Mouse (Mus musculus) megakaryocyte-erythroid progenitor cell, adult 5-6 weeks (primary cell): ENCODE results near the gene Adgrv1. TPM values are rescaled to one million over a fixed set of nuclear protein-coding genes. Genes with fewer than 3 reads are reported as not detected.

Experiments
- ATAC-seq: replicated peaks from 2 replicates; pipeline ENCODE4 v1.8.0; 2016; ENCODE audit warnings: mild to moderate bottlenecking, inconsistent platforms; ENCODE audit not compliant: severe bottlenecking, poor library complexity, low FRiP score, low TSS enrichment
- total RNA-seq, 2 experiments: library from RNA; stranded (forward) in 1 of 2; stranded (reverse) in 1 of 2; fragments of 200-1000, 215-1000 nt in 1 of 2; fragments of >200 nt in 1 of 2; fragmentation: Nextera tagmentation in 1 of 2; gene quantifications; 2 replicates each; pipeline ENCODE4 v1.2.3; 2014 to 2017

Adgrv1 gene
- total RNA-seq, 2 experiments from 2014 or later: not detected

- ATAC-seq: peak; percentile 77
Measured at GRCm38 (mm10) chr13:81439390-81440025, 193.4 kb downstream of the Adgrv1 start.

GRCm38 (mm10) chr13:81437088-81437487 lies 195.9 kb downstream of the Adgrv1 start:
- ATAC-seq: no peak; the same call in 1 of the 2 replicates

- peak; percentile 26; the same call in 1 of the 2 replicates for ATAC-seq
Measured at GRCm38 (mm10) chr13:81426896-81427755, 205.8 kb downstream of the Adgrv1 start.

- ATAC-seq: no peak
Measured at GRCm38 (mm10) chr13:81425111-81425510, 207.8 kb downstream of the Adgrv1 start.

GRCm38 (mm10) chr13:81424002-81424401 lies 209.0 kb downstream of the Adgrv1 start:
- ATAC-seq: no peak

GRCm38 (mm10) chr13:81407881-81408460 lies 225.0 kb downstream of the Adgrv1 start:
- ATAC-seq: no peak

- no peak for ATAC-seq
Measured at GRCm38 (mm10) chr13:81402826-81403225, 230.1 kb downstream of the Adgrv1 start.

- no peak for ATAC-seq
Measured at GRCm38 (mm10) chr13:81402191-81402590, 230.8 kb downstream of the Adgrv1 start.

GRCm38 (mm10) chr13:81401742-81402141 lies 231.2 kb downstream of the Adgrv1 start:
- no peak for ATAC-seq

GRCm38 (mm10) chr13:81385597-81386362 lies 247.2 kb downstream of the Adgrv1 start:
- no peak for ATAC-seq

GRCm38 (mm10) chr13:81381835-81382234 lies 251.1 kb downstream of the Adgrv1 start:
- ATAC-seq: no peak

GRCm38 (mm10) chr13:81370801-81371456 lies 262.0 kb downstream of the Adgrv1 start:
- ATAC-seq: no peak

- no peak for ATAC-seq
Measured at GRCm38 (mm10) chr13:81370196-81370595, 262.8 kb downstream of the Adgrv1 start.

GRCm38 (mm10) chr13:81369564-81369963 lies 263.4 kb downstream of the Adgrv1 start:
- no peak for ATAC-seq

GRCm38 (mm10) chr13:81368987-81369386 lies 264.0 kb downstream of the Adgrv1 start:
- ATAC-seq: no peak

- ATAC-seq: no peak
Measured at GRCm38 (mm10) chr13:81367681-81368376, 265.1 kb downstream of the Adgrv1 start.

GRCm38 (mm10) chr13:81360338-81360737 lies 272.6 kb downstream of the Adgrv1 start:
- ATAC-seq: no peak

- ATAC-seq: no peak
Measured at GRCm38 (mm10) chr13:81358766-81359165, 274.2 kb downstream of the Adgrv1 start.

GRCm38 (mm10) chr13:81358365-81358764 lies 274.6 kb downstream of the Adgrv1 start:
- no peak for ATAC-seq
